Mouse (Mus musculus): ENCODE results near the gene Zfp831. TPM values are rescaled to one million over a fixed set of nuclear protein-coding genes. Genes with fewer than 3 reads are reported as not detected.

Gene Zfp831
- polyA plus RNA-seq, 1 experiment, result 6.0 TPM

DNA sequence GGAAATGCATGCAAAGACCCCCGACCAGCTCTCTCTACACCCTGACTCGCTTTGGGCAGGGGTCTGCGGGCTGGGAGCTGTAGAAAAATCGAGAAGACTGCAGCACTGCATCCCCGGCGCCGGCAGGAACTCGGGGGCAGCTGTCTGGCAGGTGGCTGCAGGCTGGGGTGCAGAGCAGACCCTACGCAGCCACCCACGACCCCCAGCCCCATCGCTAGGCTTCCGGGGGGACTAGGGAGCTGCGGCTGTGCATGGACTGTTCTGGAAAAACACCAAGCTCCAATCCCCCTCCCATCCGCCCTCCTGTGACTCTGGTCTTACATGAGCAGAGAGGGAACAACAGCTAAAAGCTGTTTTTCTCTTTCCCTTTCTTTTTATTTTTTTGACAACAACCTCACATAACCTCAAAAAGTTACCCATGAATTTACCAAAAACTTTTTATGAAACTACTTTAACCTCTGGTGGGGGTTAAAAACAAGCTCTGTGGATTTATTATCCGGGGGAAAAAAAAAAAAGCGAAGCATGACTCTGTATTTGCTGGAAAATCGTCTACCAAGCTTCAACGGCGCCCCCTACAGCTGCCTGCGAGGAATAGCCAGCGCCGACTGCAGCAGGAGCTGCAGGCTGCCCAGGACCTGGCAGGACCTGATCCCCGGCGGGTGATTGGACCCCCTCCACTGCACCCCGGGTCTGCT is 30.4 kb downstream of the Zfp831 start:
- Histone ChIP-seq H3K4me1 (ENCODE audit: control insufficient read depth, insufficient read depth, low read length) (no peaks in the 10 kb centered on the region), H3K27ac (ENCODE audit: control insufficient read depth, insufficient read depth, low read depth, low read length, poor library complexity) (no peak overlapping the region), H3K4me3 (replicated peaks; ENCODE audit: control insufficient read depth, low read depth, low read length) (peak overlapping the region; percentile 61)
- TF ChIP-seq POLR2A (IDR thresholded peaks at IDR 0.05; ENCODE audit: borderline replicate concordance, control insufficient read depth, low read depth, low read length), result no peak
- peak; percentile 69 for TF ChIP-seq CTCF (IDR thresholded peaks at IDR 0.05; ENCODE audit: control insufficient read depth, insufficient read depth, low read length)
- 2% methylated on average over 25 of the region's 25 CpGs for WGBS

DNA sequence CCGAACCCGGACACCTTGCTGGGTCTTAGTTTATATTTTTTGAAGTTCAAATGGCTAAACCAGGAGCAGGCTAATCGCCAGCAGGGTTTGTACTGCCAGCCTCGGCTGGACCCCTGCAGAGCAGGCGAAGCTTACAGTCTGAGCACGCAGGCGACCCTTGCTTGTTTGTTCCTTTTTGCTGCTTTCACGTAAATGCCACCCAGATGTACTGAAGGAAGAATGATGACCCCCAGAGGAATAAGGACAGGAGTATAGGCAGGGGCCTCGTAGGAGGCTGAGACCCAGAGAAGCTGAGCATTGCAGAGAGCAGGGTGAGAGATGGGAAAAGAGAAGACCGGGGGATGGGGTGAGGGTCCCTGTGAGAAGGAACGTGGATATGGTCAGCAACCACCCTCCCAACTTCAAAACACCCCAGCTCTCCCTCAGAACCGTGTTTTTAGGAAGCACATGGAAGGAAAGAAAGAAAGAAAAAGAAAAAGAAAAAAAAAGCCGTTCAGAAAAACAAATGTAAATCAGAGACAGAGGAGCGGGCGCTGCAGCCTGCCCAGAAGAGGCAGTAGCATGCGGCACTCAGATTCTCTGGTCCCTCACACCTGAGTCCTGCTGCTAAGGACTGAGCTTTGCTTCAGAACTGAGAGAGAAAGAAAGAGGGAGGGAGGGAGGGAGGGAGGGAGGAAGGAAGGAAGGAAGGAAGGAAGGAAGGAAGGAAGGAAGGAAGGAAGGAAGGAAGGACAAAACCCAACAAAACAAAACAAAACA is 31.1 kb downstream of the Zfp831 start:
- H3K4me1 ChIP-seq (ENCODE audit: control insufficient read depth, insufficient read depth, low read length), result no peaks in the 10 kb centered on the region
- TF ChIP-seq CTCF (IDR thresholded peaks at IDR 0.05; ENCODE audit: control insufficient read depth, insufficient read depth, low read length) (no peak), POLR2A (IDR thresholded peaks at IDR 0.05; ENCODE audit: borderline replicate concordance, control insufficient read depth, low read depth, low read length) (no peak)
- WGBS, result 68% methylated on average over 16 of the region's 16 CpGs
- H3K27ac ChIP-seq (ENCODE audit: control insufficient read depth, insufficient read depth, low read depth, low read length, poor library complexity), result no peak overlapping the region
- H3K4me3 ChIP-seq (replicated peaks; ENCODE audit: control insufficient read depth, low read depth, low read length), result no peak overlapping the region

DNA sequence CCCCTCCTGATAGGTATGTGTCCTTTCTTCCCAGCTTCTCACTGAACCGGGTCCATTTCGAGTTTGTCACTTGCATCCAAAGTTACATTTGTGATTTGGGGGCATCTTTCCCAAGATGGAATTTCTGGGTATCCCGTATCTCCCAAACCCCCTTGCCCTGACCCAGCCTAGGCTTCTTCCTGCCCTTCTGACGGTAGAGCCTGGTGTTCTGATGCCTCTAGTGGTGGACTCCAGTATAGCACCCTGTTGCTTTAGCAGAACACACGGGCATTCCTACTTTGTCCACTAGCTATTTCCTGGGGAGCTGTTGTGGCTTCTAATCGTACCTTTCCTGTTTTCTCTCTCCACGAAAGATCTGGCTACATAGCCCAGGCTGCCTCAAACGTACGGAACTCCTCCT is 32.3 kb downstream of the Zfp831 start:
- TF ChIP-seq CTCF (IDR thresholded peaks at IDR 0.05; ENCODE audit: control insufficient read depth, insufficient read depth, low read length), result peak; percentile 79
- no peak for TF ChIP-seq POLR2A (IDR thresholded peaks at IDR 0.05; ENCODE audit: borderline replicate concordance, control insufficient read depth, low read depth, low read length)
- WGBS, result 12% methylated on average over 9 of the region's 9 CpGs
- no peaks in the 10 kb centered on the region for H3K4me1 ChIP-seq (ENCODE audit: control insufficient read depth, insufficient read depth, low read length)
- no peak overlapping the region for H3K4me3 ChIP-seq (replicated peaks; ENCODE audit: control insufficient read depth, low read depth, low read length)
- H3K27ac ChIP-seq (ENCODE audit: control insufficient read depth, insufficient read depth, low read depth, low read length, poor library complexity), result no peak overlapping the region

DNA sequence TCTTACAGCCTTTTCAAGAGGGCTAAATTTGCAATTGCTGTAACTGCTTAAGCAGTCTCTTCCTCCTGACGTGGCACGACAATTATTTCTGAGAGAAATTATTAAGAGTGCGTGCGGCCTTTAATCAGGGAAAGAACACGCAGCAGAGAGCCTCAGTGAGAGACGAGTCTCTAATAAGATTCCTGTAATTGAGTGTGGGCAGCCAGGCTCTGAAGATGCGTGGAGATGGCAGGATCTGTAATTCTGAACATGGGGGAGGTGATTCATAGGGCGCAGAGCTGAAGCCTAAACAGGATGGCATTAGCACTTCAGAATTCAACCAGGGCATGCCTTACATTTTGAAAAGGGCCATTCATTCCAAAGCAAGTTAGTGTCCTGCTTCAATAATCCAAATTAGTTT is 58.0 kb downstream of the Zfp831 start:
- Histone ChIP-seq H3K4me1 (ENCODE audit: control insufficient read depth, insufficient read depth, low read length) (no peaks in the 10 kb centered on the region), H3K4me3 (replicated peaks; ENCODE audit: control insufficient read depth, low read depth, low read length) (no peak overlapping the region), H3K27ac (ENCODE audit: control insufficient read depth, insufficient read depth, low read depth, low read length, poor library complexity) (no peak overlapping the region)
- TF ChIP-seq POLR2A (IDR thresholded peaks at IDR 0.05; ENCODE audit: borderline replicate concordance, control insufficient read depth, low read depth, low read length) (no peak), CTCF (IDR thresholded peaks at IDR 0.05; ENCODE audit: control insufficient read depth, insufficient read depth, low read length) (no peak)
- WGBS, result 87% methylated on average over 8 of the region's 8 CpGs

DNA sequence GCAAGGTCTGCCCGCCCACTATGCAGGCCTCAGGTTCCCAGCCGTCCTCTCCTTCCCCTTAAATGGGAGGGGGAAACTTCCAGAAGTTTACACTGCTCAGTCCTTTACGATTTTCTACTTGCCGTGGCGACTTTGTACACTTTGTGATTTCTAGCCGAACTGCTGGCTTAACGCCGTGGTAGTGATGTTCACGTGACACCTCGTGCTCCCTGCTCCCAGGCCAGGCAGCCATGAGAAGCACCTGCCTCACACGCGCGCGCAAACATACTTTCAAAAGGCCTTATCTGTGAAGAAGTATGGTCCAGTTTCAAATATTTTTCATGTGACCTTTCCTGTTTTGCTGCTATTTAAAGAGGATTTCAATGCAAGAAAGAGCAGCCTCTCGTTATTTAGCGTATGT is 63.8 kb downstream of the Zfp831 start:
- Histone ChIP-seq H3K27ac (ENCODE audit: control insufficient read depth, insufficient read depth, low read depth, low read length, poor library complexity) (no peak overlapping the region), H3K4me1 (ENCODE audit: control insufficient read depth, insufficient read depth, low read length) (no peaks in the 10 kb centered on the region; the same call in 1 of the 2 replicates), H3K4me3 (replicated peaks; ENCODE audit: control insufficient read depth, low read depth, low read length) (no peak overlapping the region)
- 91% methylated on average over 16 of the region's 16 CpGs for WGBS
- no peak for TF ChIP-seq CTCF (IDR thresholded peaks at IDR 0.05; ENCODE audit: control insufficient read depth, insufficient read depth, low read length)
- TF ChIP-seq POLR2A (IDR thresholded peaks at IDR 0.05; ENCODE audit: borderline replicate concordance, control insufficient read depth, low read depth, low read length), result no peak

DNA sequence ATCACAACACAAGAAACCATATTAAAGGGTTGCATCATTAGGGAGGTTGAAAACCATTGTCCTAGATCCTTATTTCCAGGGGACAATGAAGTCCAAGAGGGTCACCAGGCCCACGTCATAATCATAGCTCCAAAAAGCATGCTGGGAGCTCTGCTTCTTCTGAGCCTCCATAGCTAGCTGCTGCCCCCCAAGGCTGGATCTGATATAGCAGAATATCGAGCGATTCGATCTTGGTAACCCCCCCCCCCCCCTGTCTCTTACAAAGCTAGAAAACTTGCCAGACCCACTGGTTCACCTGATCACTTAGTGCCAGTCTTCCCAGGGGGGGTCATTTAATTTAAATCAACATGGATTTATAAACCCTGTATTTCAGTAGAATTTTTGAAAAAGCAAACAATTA is 65.3 kb downstream of the Zfp831 start:
- no peak overlapping the region for H3K4me3 ChIP-seq (replicated peaks; ENCODE audit: control insufficient read depth, low read depth, low read length)
- WGBS, result 60% methylated on average over 4 of the region's 4 CpGs
- TF ChIP-seq POLR2A (IDR thresholded peaks at IDR 0.05; ENCODE audit: borderline replicate concordance, control insufficient read depth, low read depth, low read length) (no peak), CTCF (IDR thresholded peaks at IDR 0.05; ENCODE audit: control insufficient read depth, insufficient read depth, low read length) (no peak)
- no peaks in the 10 kb centered on the region; the same call in 1 of the 2 replicates for H3K4me1 ChIP-seq (ENCODE audit: control insufficient read depth, insufficient read depth, low read length)
- H3K27ac ChIP-seq (ENCODE audit: control insufficient read depth, insufficient read depth, low read depth, low read length, poor library complexity), result no peak overlapping the region

DNA sequence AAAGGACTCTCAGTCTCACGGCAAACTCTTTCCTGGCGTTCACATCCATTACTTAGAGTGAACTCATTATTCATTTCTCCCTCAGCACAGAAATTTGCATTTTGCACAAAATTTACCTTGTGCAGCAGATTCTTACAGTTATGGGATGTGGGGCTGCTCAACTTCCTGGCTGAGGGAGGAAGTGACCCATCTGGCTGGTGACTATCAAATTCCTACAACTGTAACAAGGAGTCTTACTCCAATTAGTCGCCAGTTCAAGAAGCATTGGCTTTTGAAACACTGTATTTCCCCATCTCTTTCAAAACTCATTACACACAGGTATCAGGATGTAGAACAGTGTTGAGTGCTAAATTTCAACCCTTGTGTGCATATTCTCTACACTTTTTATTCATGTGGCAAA is 66.9 kb downstream of the Zfp831 start:
- Histone ChIP-seq H3K4me3 (replicated peaks; ENCODE audit: control insufficient read depth, low read depth, low read length) (no peak overlapping the region), H3K27ac (ENCODE audit: control insufficient read depth, insufficient read depth, low read depth, low read length, poor library complexity) (no peak overlapping the region), H3K4me1 (ENCODE audit: control insufficient read depth, insufficient read depth, low read length) (no peaks in the 10 kb centered on the region; the same call in 1 of the 2 replicates)
- WGBS, result 38% methylated on average over 3 of the region's 3 CpGs
- TF ChIP-seq POLR2A (IDR thresholded peaks at IDR 0.05; ENCODE audit: borderline replicate concordance, control insufficient read depth, low read depth, low read length) (no peak), CTCF (IDR thresholded peaks at IDR 0.05; ENCODE audit: control insufficient read depth, insufficient read depth, low read length) (no peak)

DNA sequence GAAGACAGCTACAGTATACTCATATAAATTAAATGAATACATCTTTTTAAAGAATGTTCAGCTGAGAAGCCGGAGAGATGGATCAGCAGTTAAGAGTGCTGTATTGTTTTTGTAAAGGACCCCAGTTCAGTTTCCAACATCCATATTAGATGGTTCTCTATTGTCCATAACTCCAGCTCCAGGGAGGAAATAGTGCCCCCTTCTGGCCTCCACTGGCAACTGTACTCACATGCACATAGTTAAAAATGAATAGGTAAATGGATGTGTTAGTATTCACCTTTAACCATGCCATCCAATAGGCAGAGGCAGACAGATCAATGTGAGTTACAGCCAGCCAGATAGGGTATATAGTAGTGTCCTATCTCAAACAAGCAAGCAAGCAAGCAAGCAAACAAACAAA is 68.7 kb downstream of the Zfp831 start:
- 98% methylated on average over 1 of the region's 1 CpGs for WGBS
- TF ChIP-seq CTCF (IDR thresholded peaks at IDR 0.05; ENCODE audit: control insufficient read depth, insufficient read depth, low read length) (no peak), POLR2A (IDR thresholded peaks at IDR 0.05; ENCODE audit: borderline replicate concordance, control insufficient read depth, low read depth, low read length) (no peak)
- Histone ChIP-seq H3K27ac (ENCODE audit: control insufficient read depth, insufficient read depth, low read depth, low read length, poor library complexity) (no peak overlapping the region), H3K4me3 (replicated peaks; ENCODE audit: control insufficient read depth, low read depth, low read length) (no peak overlapping the region), H3K4me1 (ENCODE audit: control insufficient read depth, insufficient read depth, low read length) (no peaks in the 10 kb centered on the region; the same call in 1 of the 2 replicates)

Data from bone marrow, adult 2 months (tissue).